Mouse (Mus musculus) thymus, adult 2 months (tissue): ENCODE data around the gene Pax2. TPM values are rescaled to one million over a fixed set of nuclear protein-coding genes. Genes with fewer than 3 reads are reported as not detected.

Source experiments
- DNase-seq: peaks from one replicate; pipeline ENCODE4 v3.0.0; 2021
- H3K27ac ChIP-seq: fragments of 200-500 bp; 2 replicates; pipeline ENCODE4 v1.5.1; 2012; ENCODE audit warnings: low read length, control low read depth; ENCODE audit not compliant: control insufficient read depth, insufficient read depth
- H3K27me3 ChIP-seq: fragments of 200-500 bp; 2 replicates; pipeline ENCODE4 v1.6.1; 2012; ENCODE audit warnings: mild to moderate bottlenecking, low read length, moderate library complexity, mixed read lengths; ENCODE audit not compliant: control insufficient read depth, insufficient read depth
- H3K36me3 ChIP-seq: fragments of 200-500 bp; 2 replicates; pipeline ENCODE4 v1.6.1; 2012; ENCODE audit warnings: mild to moderate bottlenecking, low read length, moderate library complexity; ENCODE audit not compliant: control insufficient read depth, insufficient read depth
- H3K4me1 ChIP-seq: fragments of 200-500 bp; replicated peaks from 2 replicates; pipeline ENCODE4 v1.6.1; 2012; ENCODE audit warnings: low read length; ENCODE audit not compliant: control insufficient read depth, insufficient read depth
- H3K4me3 ChIP-seq: fragments of 200-500 bp; 2 replicates; pipeline ENCODE4 v1.5.1; 2012; ENCODE audit warnings: mild to moderate bottlenecking, low read length, control low read depth, moderate library complexity; ENCODE audit not compliant: control insufficient read depth, insufficient read depth
- CTCF ChIP-seq: fragments of 200-500 bp; IDR thresholded peaks from 2 replicates; pipeline ENCODE4 v1.5.1; 2012; ENCODE audit warnings: mild to moderate bottlenecking, control low read depth, low read length, moderate library complexity, borderline replicate concordance; ENCODE audit not compliant: control insufficient read depth, poor library complexity, insufficient read depth; ENCODE audit errors: extremely low read depth
- POLR2A ChIP-seq: fragments of 200-500 bp; IDR thresholded peaks from 2 replicates; pipeline ENCODE4 v1.6.1; 2012; ENCODE audit warnings: mild to moderate bottlenecking, low read length, control low read depth, moderate library complexity; ENCODE audit not compliant: control insufficient read depth, poor library complexity, insufficient read depth; ENCODE audit errors: extremely low read depth
- WGBS: fragments of 180-500 bp; shearing (Covaris S2); methylation state at CpG from one replicate; pipeline ENCODE4 v1.1.7; 2018; 5-methylcytosine and 5-hydroxymethylcytosine counted together
- polyA plus RNA-seq: library from polyadenylated mRNA; depleted of rRNA; stranded (reverse); fragments of >200 nt; gene quantifications from 2 replicates; pipeline ENCODE4 v1.2.3, GENCODE M21; 2012

The Pax2 gene
- polyA plus RNA-seq, 1 experiment = 0.12 TPM

GRCm38 (mm10) chr19:44725951-44726791 lies 29.7 kb upstream of the Pax2 start:
- no peak for TF ChIP-seq CTCF
- TF ChIP-seq POLR2A = no peak
- H3K27ac ChIP-seq = no peak overlapping the region
- no peak for DNase-seq

GRCm38 (mm10) chr19:44734116-44734515 lies 21.7 kb upstream of the Pax2 start:
- no peak overlapping the region for H3K27ac ChIP-seq
- TF ChIP-seq POLR2A = no peak
- no peak for TF ChIP-seq CTCF
- no peak for DNase-seq
- H3K4me1 ChIP-seq = no peaks in the 10 kb centered on the region
- H3K27me3 ChIP-seq = peaks cover 5% of the 10 kb centered on the region; the same call in 1 of the 2 replicates
- H3K36me3 ChIP-seq = no peaks in the 10 kb centered on the region
- WGBS = 7% methylated on average over 21 of the region's 21 CpGs
- no peak overlapping the region for H3K4me3 ChIP-seq

More at GRCm38 (mm10) chr19:44725951-44726791, 29.7 kb upstream of the Pax2 start:
- Histone ChIP-seq H3K4me3 (no peak overlapping the region; the same call in 1 of the 2 replicates), H3K27me3 (peaks cover 6% of the 10 kb centered on the region), H3K4me1 (no peaks in the 10 kb centered on the region), H3K36me3 (no peaks in the 10 kb centered on the region)
- WGBS = 4% methylated on average over 55 of the region's 55 CpGs

GRCm38 (mm10) chr19:44734682-44735081 lies 21.2 kb upstream of the Pax2 start:
- Histone ChIP-seq H3K36me3 (no peaks in the 10 kb centered on the region), H3K27me3 (peaks cover 7% of the 10 kb centered on the region; the same call in 1 of the 2 replicates)

GRCm38 (mm10) chr19:44740300-44740699 lies 15.5 kb upstream of the Pax2 start:
- no peak for DNase-seq
- 11% methylated on average over 16 of the region's 16 CpGs for WGBS
- no peaks in the 10 kb centered on the region for H3K4me1 ChIP-seq
- H3K4me3 ChIP-seq = no peak overlapping the region
- peaks cover 17% of the 10 kb centered on the region; the same call in 1 of the 2 replicates for H3K27me3 ChIP-seq
- H3K27ac ChIP-seq = no peak overlapping the region
- TF ChIP-seq CTCF = no peak
- no peak for TF ChIP-seq POLR2A
- H3K36me3 ChIP-seq = no peaks in the 10 kb centered on the region

More at GRCm38 (mm10) chr19:44734682-44735081, 21.2 kb upstream of the Pax2 start:
- no peak for DNase-seq
- no peak for TF ChIP-seq CTCF
- no peak for TF ChIP-seq POLR2A
- Histone ChIP-seq H3K27ac (no peak overlapping the region), H3K4me1 (no peaks in the 10 kb centered on the region), H3K4me3 (no peak overlapping the region)
- WGBS = 5% methylated on average over 33 of the region's 33 CpGs

GRCm38 (mm10) chr19:44741091-44741763 lies 14.6 kb upstream of the Pax2 start:
- 6% methylated on average over 48 of the region's 48 CpGs for WGBS
- DNase-seq = no peak
- no peaks in the 10 kb centered on the region for H3K4me1 ChIP-seq
- H3K27ac ChIP-seq = no peak overlapping the region
- TF ChIP-seq POLR2A = no peak
- no peak for TF ChIP-seq CTCF
- H3K36me3 ChIP-seq = no peaks in the 10 kb centered on the region
- H3K27me3 ChIP-seq = peaks cover 20% of the 10 kb centered on the region; the same call in 1 of the 2 replicates
- no peak overlapping the region for H3K4me3 ChIP-seq

- TF ChIP-seq CTCF (no peak), POLR2A (no peak)
- peaks cover 23% of the 10 kb centered on the region; the same call in 1 of the 2 replicates for H3K27me3 ChIP-seq
- WGBS = 10% methylated on average over 13 of the region's 13 CpGs
- no peak for DNase-seq
- no peak overlapping the region for H3K4me3 ChIP-seq
- no peak overlapping the region for H3K27ac ChIP-seq
- H3K36me3 ChIP-seq = no peaks in the 10 kb centered on the region
- H3K4me1 ChIP-seq = no peaks in the 10 kb centered on the region
Observed at GRCm38 (mm10) chr19:44741764-44742127, 14.1 kb upstream of the Pax2 start.
